14 mouse cellular contexts compared by ENCODE assay signal in the genomic region with DNA sequence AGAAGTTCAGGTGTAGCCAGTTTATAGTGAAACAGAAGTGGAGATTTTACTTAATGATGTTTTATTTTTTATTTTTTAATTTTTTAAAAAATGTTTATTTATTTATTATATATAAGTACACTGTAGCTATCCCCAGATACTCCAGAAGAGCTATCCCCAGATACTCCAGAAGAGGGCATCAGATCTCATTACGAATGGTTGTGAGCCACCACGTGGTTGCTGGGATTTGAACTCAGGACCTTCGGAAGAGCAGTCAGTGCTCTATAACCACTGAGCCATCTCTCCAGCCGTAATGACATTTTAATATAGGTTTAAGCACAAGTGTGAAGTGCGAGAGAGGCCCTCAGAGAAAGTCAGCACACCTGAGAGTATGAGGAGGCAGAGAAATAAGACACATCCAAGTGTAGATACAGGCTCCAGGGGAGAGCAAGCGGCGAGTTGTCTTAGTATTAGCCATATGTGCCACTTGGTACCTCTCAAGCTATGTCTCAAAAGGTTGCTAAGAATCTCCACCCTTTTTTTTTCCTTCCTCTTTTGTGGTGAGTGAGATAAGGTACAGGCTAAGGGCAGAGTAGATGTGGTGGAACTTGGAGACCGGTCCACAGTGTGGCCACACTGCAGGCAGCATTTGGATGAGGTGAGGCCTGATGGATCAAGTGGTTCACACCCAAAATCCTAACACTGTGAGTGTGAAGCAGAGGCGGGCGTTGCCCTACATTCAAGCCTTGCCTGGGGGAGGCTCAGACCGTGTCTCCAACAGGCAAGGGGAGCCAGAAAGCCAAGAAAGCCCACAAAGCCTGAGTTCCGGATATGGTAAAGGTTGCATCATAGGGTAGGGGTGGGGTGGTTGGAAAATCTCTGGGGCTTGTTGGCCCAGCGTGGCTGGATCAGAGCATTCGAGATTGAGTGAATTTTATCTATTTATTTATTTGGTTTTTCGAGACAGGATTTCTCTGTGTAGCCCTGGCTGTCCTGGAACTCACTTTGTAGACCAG. TPM values are rescaled to one million over a fixed set of nuclear protein-coding genes. Genes with fewer than 3 reads are reported as not detected.
DNase-seq lines count a peak whose midpoint lies in the region; ATAC-seq and TF ChIP-seq lines count a peak whose summit lies in the region.
"Had no signal": no experiment of that assay in that cellular context is flagged by ENCODE, and none has a peak within 500 bp of the region (broad histone marks: within the 10 kb centered on the region; RNA-seq: fewer than 3 reads in every experiment).

No protein-coding gene starts in this region.

- H3K4me2 ChIP-seq in liver, embryonic 12.5 days, result peak overlapping the region; percentile 33
- H3K4me2 ChIP-seq: limb, embryonic 15.5 days; neural tube, embryonic 12.5 days had no signal

- peaks cover 12% of the 10 kb centered on the region for H3K4me1 ChIP-seq in liver, embryonic 12.5 days
- H3K4me1 ChIP-seq in kidney, adult 2 months (ENCODE audit: control insufficient read depth, insufficient read depth, low read length), result no peaks in the 10 kb centered on the region
- H3K4me1 ChIP-seq: limb, embryonic 15.5 days; neural tube, embryonic 12.5 days had no signal

- no peaks in the 10 kb centered on the region for H3K36me3 ChIP-seq in liver, embryonic 12.5 days
- H3K36me3 ChIP-seq in kidney, adult 2 months (ENCODE audit: control insufficient read depth, insufficient read depth, low read length), result no peaks in the 10 kb centered on the region
- H3K36me3 ChIP-seq: limb, embryonic 15.5 days; neural tube, embryonic 12.5 days had no signal

- peak overlapping the region; percentile 60; the same call in 1 of the 2 replicates for H3K27ac ChIP-seq in liver, embryonic 12.5 days
- H3K27ac ChIP-seq in kidney, adult 2 months (ENCODE audit: insufficient read depth, low read depth, low read length), result no peak overlapping the region
- H3K27ac ChIP-seq: limb, embryonic 15.5 days; neural tube, embryonic 12.5 days; stomach, postnatal 0 days had no signal

- ATAC-seq in Patski, result no peak
- ATAC-seq in liver, embryonic 12.5 days, result peak; percentile 78
- ATAC-seq: inflammation-experienced regulatory T-cells, adult 6 months had no signal

- H3K9ac ChIP-seq in liver, embryonic 12.5 days, result peak overlapping the region; percentile 22; the same call in 1 of the 2 replicates
- H3K9ac ChIP-seq: limb, embryonic 15.5 days; neural tube, embryonic 12.5 days had no signal

- DNase-seq in lung, postnatal 36 days, result peak; percentile 27
- DNase-seq in lung, postnatal 10 days, result no peak
- DNase-seq in Patski (ENCODE audit: low read depth, low spot score), result no peak
- peak; percentile 21 for DNase-seq in naive thymus-derived CD4-positive, alpha-beta T cell, adult 2 months (ENCODE audit: low read depth)
- DNase-seq in layer of hippocampus, adult 8-10 months (ENCODE audit: low spot score in 2 of 2), result no peak
- DNase-seq in urinary bladder, postnatal 14 days (ENCODE audit: low spot score), result no peak
- no peak for DNase-seq in kidney, adult 2 months
- DNase-seq: kidney, postnatal 14 days had no signal

- no peak for TF ChIP-seq POLR2A in kidney, adult 2 months (IDR thresholded peaks at IDR 0.05; ENCODE audit: low read depth, low read length)

- CTCF ChIA-PET in Patski (lab: Charles Lee), result interaction anchor here (0.8 to 1.5 kb wide), 2 partner anchors 56 to 70 kb away, joined by 3 read pairs; no protein-coding TSS in a partner anchor

- in situ Hi-C loops in Patski (cut with MboI; ENCODE audit: low pct_unique_long_range_greater_than_20kb), result loop anchor here (5.0 kb wide), 1 partner anchor 55 kb away; no protein-coding TSS in a partner anchor

- 42% methylated on average over 15 of the region's 15 CpGs for WGBS in liver, embryonic 12.5 days (ENCODE audit: insufficient replicate concordance)
- WGBS in kidney, adult 2 months, result 86% methylated on average over 15 of the region's 15 CpGs

- no peaks in the 10 kb centered on the region for H3K9me3 ChIP-seq in liver, embryonic 12.5 days (replicated peaks)
- H3K9me3 ChIP-seq: limb, embryonic 15.5 days; neural tube, embryonic 12.5 days had no signal

- peak; percentile 35 for TF ChIP-seq CTCF in Patski (IDR thresholded peaks at IDR 0.05)
- no peak for TF ChIP-seq CTCF in kidney, adult 2 months (conservative IDR thresholded peaks at IDR 0.05; ENCODE audit: insufficient read depth, insufficient read length, low read depth, low read length)

- POLR2A ChIA-PET in Patski (lab: Charles Lee), result no interaction called here

- H3K4me3 ChIP-seq in liver, embryonic 12.5 days, result no peak overlapping the region
- H3K4me3 ChIP-seq in kidney, adult 2 months (ENCODE audit: insufficient read depth, low read depth, low read length), result no peak overlapping the region
- H3K4me3 ChIP-seq: erythroblast, embryonic 14.5 days; limb, embryonic 15.5 days; neural tube, embryonic 12.5 days had no signal

- H3K27me3 ChIP-seq in Patski, result no peaks in the 10 kb centered on the region
- H3K27me3 ChIP-seq in liver, embryonic 12.5 days (replicated peaks), result no peaks in the 10 kb centered on the region
- H3K27me3 ChIP-seq in kidney, adult 2 months (replicated peaks; ENCODE audit: control insufficient read depth, insufficient read depth, low read length), result no peaks in the 10 kb centered on the region
- H3K27me3 ChIP-seq: limb, embryonic 15.5 days; neural tube, embryonic 12.5 days had no signal

RNA-seq across cellular contexts. Expression of gene St3gal2, which starts 7.8 kb away (rescaled TPM):
- 88.1 TPM for polyA plus RNA-seq in Patski (2021)
- 36.7 and 40.3 TPM in 2 replicates for polyA plus RNA-seq in liver, embryonic 12.5 days (2016; fragmentation: Nextera tagmentation; extraction: Ambion mirVana)
- 100 to 1,000 TPM in 1 of 4 experiments, 10 to 100 TPM in 3; 89.2 to 101 (median 95.3) TPM for total RNA-seq in layer of hippocampus, adult 8-10 months (2022)
- polyA plus RNA-seq in kidney, adult 2 months (2012; rRNA removed), result 27.3 and 28.6 TPM in 2 replicates

RNA-seq across cellular contexts. Expression of gene Fuk, which starts 9.6 kb away (rescaled TPM):
- 25.6 TPM for polyA plus RNA-seq in Patski (2021)
- 5.1 and 5.7 TPM in 2 replicates for polyA plus RNA-seq in liver, embryonic 12.5 days (2016; fragmentation: Nextera tagmentation; extraction: Ambion mirVana)
- 10 to 100 TPM; 20.7 to 26.7 (median 24.4) TPM for total RNA-seq in layer of hippocampus, adult 8-10 months (2022)
- polyA plus RNA-seq in kidney, adult 2 months (2012; rRNA removed), result 17.9 and 21.3 TPM in 2 replicates

Comparison
In these comparisons a context has a peak if more than half of its experiments do, and no peak if none do; other contexts are left out.
1. DNase-seq: peak in lung, postnatal 36 days (single experiment) and naive thymus-derived CD4-positive, alpha-beta T cell, adult 2 months (single experiment); none in lung, postnatal 10 days (single experiment), Patski (single experiment), layer of hippocampus, adult 8-10 months (0 of 2), urinary bladder, postnatal 14 days (single experiment) and kidney, adult 2 months (single experiment).